Comparison of ENCODE assay signal across 8 mouse cellular contexts in genomic region chr5:136186723-136187122, GRCm38 (mm10). TPM values are rescaled to one million over a fixed set of nuclear protein-coding genes. Genes with fewer than 3 reads are reported as not detected.
A peak's percentile ranks its signal among the peaks of the same experiment; 100 is the strongest.
DNase-seq lines count a peak whose midpoint lies in the region; ATAC-seq and TF ChIP-seq lines count a peak whose summit lies in the region.
"Had no signal": no experiment of that assay in that cellular context is flagged by ENCODE, and none has a peak within 500 bp of the region (broad histone marks: within the 10 kb centered on the region; RNA-seq: fewer than 3 reads in every experiment).

No protein-coding gene starts in this region.

- H3K4me3 ChIP-seq in left cerebral cortex, adult 2 months, result no peak overlapping the region
- H3K4me3 ChIP-seq in hindbrain, embryonic 15.5 days, result no peak overlapping the region
- H3K4me3 ChIP-seq in lung, embryonic 14.5 days (ENCODE audit: low read depth, low read length), result no peak overlapping the region
- H3K4me3 ChIP-seq: myocyte had no signal

- 0 out of 2 replicates have a peak, but pooled peaks have one; percentile 56 for ATAC-seq in hindbrain, embryonic 15.5 days (ENCODE audit: low FRiP score, low read depth)
- no peak; the same call in 1 of the 2 replicates for ATAC-seq in lung, embryonic 14.5 days (ENCODE audit: insufficient read depth)

- 43% methylated on average over 4 of the region's 4 CpGs for WGBS in hindbrain, embryonic 15.5 days
- WGBS in lung, embryonic 14.5 days, result 42% methylated on average over 4 of the region's 4 CpGs

- no peaks in the 10 kb centered on the region for H3K27me3 ChIP-seq in hindbrain, embryonic 15.5 days
- H3K27me3 ChIP-seq in lung, embryonic 14.5 days (ENCODE audit: insufficient read depth, low read length), result no peaks in the 10 kb centered on the region

- peak; percentile 90 for TF ChIP-seq CTCF in left cerebral cortex, adult 2 months (IDR thresholded peaks at IDR 0.05)
- peak; percentile 82 for TF ChIP-seq CTCF in lung, embryonic 14.5 days (IDR thresholded peaks at IDR 0.05; ENCODE audit: low read depth)

- peak; percentile 52 to 54 for DNase-seq in left cerebral cortex, adult 2 months (ENCODE audit: extremely low spot score in 1 of 2, low spot score in 2 of 2)
- no peak for DNase-seq in left cerebral cortex, adult 8-10 months (ENCODE audit: low spot score in 2 of 2)
- peak; percentile 41 for DNase-seq in MEL-GATA-1-ER (ENCODE audit: extremely low read depth, low read depth)
- DNase-seq in embryo, embryonic 10.5 days (ENCODE audit: low spot score), result peak; percentile 48
- peak; percentile 69 for DNase-seq in lung, embryonic 14.5 days
- DNase-seq in right cerebral cortex, postnatal 14 days, result peak; percentile 50

- no peaks in the 10 kb centered on the region for H3K9me3 ChIP-seq in hindbrain, embryonic 15.5 days
- H3K9me3 ChIP-seq in lung, embryonic 14.5 days (ENCODE audit: low read depth, low read length), result no peaks in the 10 kb centered on the region

- no peak overlapping the region for H3K4me2 ChIP-seq in hindbrain, embryonic 15.5 days
- no peak overlapping the region for H3K4me2 ChIP-seq in lung, embryonic 14.5 days

- intact Hi-C loops in left cerebral cortex, adult 2 months (cut with DNase I), result loop anchor here (2.0 to 5.0 kb wide), 2 partner anchors 50 to 204 kb away; partner anchors contain the start of genes Alkbh4, Lrwd1 and Zp3

- H3K36me3 ChIP-seq in hindbrain, embryonic 15.5 days, result peaks cover 56% of the 10 kb centered on the region
- peaks cover 81% of the 10 kb centered on the region for H3K36me3 ChIP-seq in lung, embryonic 14.5 days (ENCODE audit: insufficient read depth)

- H3K4me1 ChIP-seq in hindbrain, embryonic 15.5 days (replicated peaks), result no peaks in the 10 kb centered on the region
- H3K4me1 ChIP-seq in lung, embryonic 14.5 days (ENCODE audit: insufficient read depth), result no peaks in the 10 kb centered on the region

- H3K27ac ChIP-seq in left cerebral cortex, adult 2 months, result no peak overlapping the region
- H3K27ac ChIP-seq in hindbrain, embryonic 15.5 days (replicated peaks), result no peak overlapping the region
- no peak overlapping the region for H3K27ac ChIP-seq in lung, embryonic 14.5 days (ENCODE audit: low read depth)

- H3K9ac ChIP-seq in hindbrain, embryonic 15.5 days, result no peak overlapping the region
- H3K9ac ChIP-seq in lung, embryonic 14.5 days, result no peak overlapping the region

RNA-seq across cellular contexts. Expression of gene Prkrip1, which starts 12.0 kb away (rescaled TPM):
- total RNA-seq in left cerebral cortex, adult 2 months (2021), result 10 to 100 TPM; 34.7 to 37.7 TPM
- 10 to 100 TPM; 25.2 to 36.0 (median 26.9) TPM for total RNA-seq in left cerebral cortex, adult 8-10 months (2022)
- 60.6 and 61.2 TPM in 2 replicates for polyA plus RNA-seq in hindbrain, embryonic 15.5 days (2015; fragmentation: Nextera tagmentation; extraction: Ambion mirVana)
- polyA plus RNA-seq in lung, embryonic 14.5 days (2014; fragmentation: Nextera tagmentation; extraction: Ambion mirVana), result 52.1 and 60.3 TPM in 2 replicates

RNA-seq across cellular contexts. Expression of gene Orai2, which starts 16.2 kb away (rescaled TPM):
- 10 to 100 TPM; 46.7 to 48.8 TPM for total RNA-seq in left cerebral cortex, adult 2 months (2021)
- 10 to 100 TPM; 46.5 to 53.3 (median 49.2) TPM for total RNA-seq in left cerebral cortex, adult 8-10 months (2022)
- polyA plus RNA-seq in hindbrain, embryonic 15.5 days (2015; fragmentation: Nextera tagmentation; extraction: Ambion mirVana), result 40.9 and 47.9 TPM in 2 replicates
- polyA plus RNA-seq in lung, embryonic 14.5 days (2014; fragmentation: Nextera tagmentation; extraction: Ambion mirVana), result 7.0 and 7.1 TPM in 2 replicates

RNA-seq across cellular contexts. Expression of gene Alkbh4, which starts 50.8 kb away (rescaled TPM):
- 1 to 10 TPM; 8.5 to 9.6 TPM for total RNA-seq in left cerebral cortex, adult 2 months (2021)
- total RNA-seq in left cerebral cortex, adult 8-10 months (2022), result 10 to 100 TPM in 2 of 4 experiments, 1 to 10 TPM in 2; 8.5 to 12.2 (median 9.9) TPM
- polyA plus RNA-seq in hindbrain, embryonic 15.5 days (2015; fragmentation: Nextera tagmentation; extraction: Ambion mirVana), result 18.8 and 22.0 TPM in 2 replicates
- 12.9 and 14.8 TPM in 2 replicates for polyA plus RNA-seq in lung, embryonic 14.5 days (2014; fragmentation: Nextera tagmentation; extraction: Ambion mirVana)

RNA-seq across cellular contexts. Expression of gene Lrwd1, which starts 50.8 kb away (rescaled TPM):
- 10 to 100 TPM; 14.8 to 15.2 TPM for total RNA-seq in left cerebral cortex, adult 2 months (2021)
- total RNA-seq in left cerebral cortex, adult 8-10 months (2022), result 10 to 100 TPM; 11.6 to 14.9 (median 13.4) TPM
- polyA plus RNA-seq in hindbrain, embryonic 15.5 days (2015; fragmentation: Nextera tagmentation; extraction: Ambion mirVana), result 24.6 and 25.9 TPM in 2 replicates
- polyA plus RNA-seq in lung, embryonic 14.5 days (2014; fragmentation: Nextera tagmentation; extraction: Ambion mirVana), result 36.6 and 37.6 TPM in 2 replicates

RNA-seq across cellular contexts. Expression of gene Sh2b2, which starts 59.6 kb away (rescaled TPM):
- 1 to 10 TPM; 7.4 to 9.4 TPM for total RNA-seq in left cerebral cortex, adult 2 months (2021)
- 1 to 10 TPM; 5.3 to 7.5 (median 6.7) TPM for total RNA-seq in left cerebral cortex, adult 8-10 months (2022)
- 23.3 and 27.1 TPM in 2 replicates for polyA plus RNA-seq in hindbrain, embryonic 15.5 days (2015; fragmentation: Nextera tagmentation; extraction: Ambion mirVana)
- polyA plus RNA-seq in lung, embryonic 14.5 days (2014; fragmentation: Nextera tagmentation; extraction: Ambion mirVana), result 5.7 and 5.9 TPM in 2 replicates

Comparison
In these comparisons a context has a peak if more than half of its experiments do, and no peak if none do; other contexts are left out.
1. DNase-seq: peak in left cerebral cortex, adult 2 months (2 of 2), MEL-GATA-1-ER (single experiment), embryo, embryonic 10.5 days (single experiment), lung, embryonic 14.5 days (single experiment) and right cerebral cortex, postnatal 14 days (single experiment); none in left cerebral cortex, adult 8-10 months (0 of 2).